Mouse (Mus musculus) embryonic facial prominence, embryonic 11.5 days (tissue): Measurements from ENCODE around the gene Aldh4a1. TPM values are rescaled to one million over a fixed set of nuclear protein-coding genes. Genes with fewer than 3 reads are reported as not detected.
A peak's percentile ranks its signal among the peaks of the same experiment; 100 is the strongest.

ENCODE experiments used
- ATAC-seq: fragments of 200-750 bp; cut with Nextera tagmentation; replicated peaks from 2 replicates; pipeline ENCODE4 v1.8.0; 2017; ENCODE audit warnings: low read depth; ENCODE audit not compliant: insufficient number of reproducible peaks, low FRiP score, low TSS enrichment
- DNase-seq: peaks from one replicate; pipeline ENCODE4 v3.0.0-alpha.2; 2015; ENCODE audit warnings: low spot score
- H3K27ac ChIP-seq: fragments of 300-500 bp; sonication (generic); replicated peaks from 2 replicates; pipeline ENCODE4 v1.5.1; 2014; ENCODE audit warnings: mild to moderate bottlenecking, low read depth, low read length, control low read depth
- H3K27me3 ChIP-seq: fragments of 300-500 bp; sonication (generic); 2 replicates; pipeline ENCODE4 v1.6.1; 2014; ENCODE audit warnings: mild to moderate bottlenecking, low read length, moderate library complexity, mixed read lengths; ENCODE audit not compliant: control insufficient read depth, insufficient read depth
- H3K36me3 ChIP-seq: fragments of 300-500 bp; sonication (generic); replicated peaks from 2 replicates; pipeline ENCODE4 v1.6.1; 2014; ENCODE audit warnings: low read depth, mild to moderate bottlenecking, low read length, moderate library complexity, mixed read lengths; ENCODE audit not compliant: control insufficient read depth, insufficient read depth
- H3K4me1 ChIP-seq: fragments of 300-500 bp; sonication (generic); 2 replicates; pipeline ENCODE4 v1.6.1; 2014; ENCODE audit warnings: low read length, mixed read lengths; ENCODE audit not compliant: control insufficient read depth, insufficient read depth
- H3K4me2 ChIP-seq: fragments of 300-500 bp; sonication (generic); 2 replicates; pipeline ENCODE4 v1.6.1; 2014; ENCODE audit warnings: low read depth, mild to moderate bottlenecking, control low read depth, low read length, moderate library complexity
- H3K4me3 ChIP-seq: fragments of 300-500 bp; sonication (generic); 2 replicates; pipeline ENCODE4 v1.5.1; 2014; ENCODE audit warnings: low read depth, low read length, control low read depth
- H3K9ac ChIP-seq: fragments of 300-500 bp; sonication (generic); replicated peaks from 2 replicates; pipeline ENCODE4 v1.6.1; 2014; ENCODE audit warnings: mild to moderate bottlenecking, control low read depth, low read length
- H3K9me3 ChIP-seq: fragments of 300-500 bp; sonication (generic); replicated peaks from 2 replicates; pipeline ENCODE4 v1.6.1; 2016; ENCODE audit warnings: mild to moderate bottlenecking, low read length, inconsistent platforms, mixed read lengths; ENCODE audit not compliant: control insufficient read depth
- WGBS: fragments of 180-500 bp; shearing (Covaris S2); extraction: QIAGEN DNeasy Blood & Tissue Kit; methylation state at CpG from one replicate; pipeline ENCODE4 v1.1.7; 2014; 5-methylcytosine and 5-hydroxymethylcytosine counted together
- polyA plus RNA-seq: library from polyadenylated mRNA; unstranded; fragments of >200 nt; fragmentation: Nextera tagmentation; extraction: Ambion mirVana; gene quantifications from 2 replicates; pipeline ENCODE4 v1.2.1, GENCODE M21; 2014

The Aldh4a1 gene
- 13.1 and 14.7 TPM in 2 replicates for polyA plus RNA-seq

- H3K4me3 ChIP-seq: peak within 1 kb of the TSS; percentile 50
- H3K27me3 ChIP-seq: no peaks in the 10 kb centered on the region
- H3K4me1 ChIP-seq: no peaks in the 10 kb centered on the region
- no peaks in the 10 kb centered on the region for H3K9me3 ChIP-seq
- no peak within 1 kb of the TSS for H3K27ac ChIP-seq
- H3K9ac ChIP-seq: peak within 1 kb of the TSS; percentile 55
- 1% methylated on average over 32 of the region's 38 CpGs for WGBS
- peak; percentile 95 for DNase-seq
- ATAC-seq: peak; percentile 100
- no peaks in the 10 kb centered on the region for H3K36me3 ChIP-seq
- peak within 1 kb of the TSS; percentile 71 for H3K4me2 ChIP-seq
Observed at GRCm38 (mm10) chr4:139622373-139623282, at the start of gene Aldh4a1. Gene Aldh4a1, plus strand, starts transcription at chr4:139622866.

GRCm38 (mm10) chr4:139572928-139573512 lies 49.6 kb upstream of the Aldh4a1 start:
- Histone ChIP-seq H3K4me2 (no peak overlapping the region), H3K4me3 (no peak overlapping the region), H3K27ac (no peak overlapping the region), H3K36me3 (no peaks in the 10 kb centered on the region), H3K9me3 (no peaks in the 10 kb centered on the region), H3K27me3 (no peaks in the 10 kb centered on the region), H3K9ac (no peak overlapping the region), H3K4me1 (no peaks in the 10 kb centered on the region)
- 87% methylated on average over 12 of the region's 12 CpGs for WGBS
- ATAC-seq (no peak), DNase-seq (no peak)

GRCm38 (mm10) chr4:139574156-139574798 lies 48.4 kb upstream of the Aldh4a1 start:
- Histone ChIP-seq H3K36me3 (no peaks in the 10 kb centered on the region), H3K27ac (peak overlapping the region; percentile 72), H3K27me3 (no peaks in the 10 kb centered on the region), H3K4me3 (peak overlapping the region; percentile 83), H3K9me3 (no peaks in the 10 kb centered on the region), H3K9ac (peak overlapping the region; percentile 77), H3K4me2 (peak overlapping the region; percentile 99), H3K4me1 (no peaks in the 10 kb centered on the region)
- ATAC-seq (peak; percentile 96), DNase-seq (peak; percentile 100)
- under 1% methylated on average over 48 of the region's 52 CpGs for WGBS

- Histone ChIP-seq H3K4me2 (peak overlapping the region; percentile 99), H3K27ac (peak overlapping the region; percentile 72), H3K4me3 (peak overlapping the region; percentile 83), H3K27me3 (no peaks in the 10 kb centered on the region), H3K4me1 (0 out of 2 replicates have a peak, but pooled peaks cover 2% of the 10 kb centered on the region), H3K9ac (peak overlapping the region; percentile 77), H3K36me3 (no peaks in the 10 kb centered on the region), H3K9me3 (no peaks in the 10 kb centered on the region)
- WGBS: under 1% methylated on average over 100 of the region's 111 CpGs
- ATAC-seq (peak; percentile 66; the same call in 1 of the 2 replicates), DNase-seq (peak; percentile 53)
Observed at GRCm38 (mm10) chr4:139574799-139575672, 47.6 kb upstream of the Aldh4a1 start.

GRCm38 (mm10) chr4:139575673-139576003 lies 47.0 kb upstream of the Aldh4a1 start:
- Histone ChIP-seq H3K27me3 (no peaks in the 10 kb centered on the region), H3K9me3 (no peaks in the 10 kb centered on the region), H3K9ac (peak overlapping the region; percentile 77), H3K36me3 (no peaks in the 10 kb centered on the region), H3K4me3 (peak overlapping the region; percentile 83), H3K27ac (no peak overlapping the region), H3K4me2 (peak overlapping the region; percentile 99), H3K4me1 (peaks cover 6% of the 10 kb centered on the region)
- DNase-seq (no peak), ATAC-seq (no peak)
- 8% methylated on average over 14 of the region's 14 CpGs for WGBS

GRCm38 (mm10) chr4:139576251-139576880 lies 46.3 kb upstream of the Aldh4a1 start:
- WGBS: 42% methylated on average over 14 of the region's 14 CpGs
- H3K27ac ChIP-seq: no peak overlapping the region
- H3K4me3 ChIP-seq: peak overlapping the region; percentile 83
- no peaks in the 10 kb centered on the region for H3K9me3 ChIP-seq
- peak overlapping the region; percentile 99 for H3K4me2 ChIP-seq
- H3K27me3 ChIP-seq: no peaks in the 10 kb centered on the region
- no peaks in the 10 kb centered on the region for H3K36me3 ChIP-seq
- ATAC-seq: no peak
- DNase-seq: peak; percentile 63
- peaks cover 8% of the 10 kb centered on the region for H3K4me1 ChIP-seq
- no peak overlapping the region; the same call in 1 of the 2 replicates for H3K9ac ChIP-seq

GRCm38 (mm10) chr4:139577006-139577405 lies 45.7 kb upstream of the Aldh4a1 start:
- Histone ChIP-seq H3K27ac (no peak overlapping the region), H3K4me3 (no peak overlapping the region), H3K27me3 (no peaks in the 10 kb centered on the region), H3K36me3 (no peaks in the 10 kb centered on the region), H3K4me2 (peak overlapping the region; percentile 99; the same call in 1 of the 2 replicates), H3K4me1 (peaks cover 10% of the 10 kb centered on the region), H3K9me3 (no peaks in the 10 kb centered on the region), H3K9ac (no peak overlapping the region)
- WGBS: 78% methylated on average over 7 of the region's 7 CpGs
- no peak for ATAC-seq
- no peak for DNase-seq
